Mouse (Mus musculus) kidney, postnatal 14 days (tissue): ENCODE measurements around the gene Fam199x.

Experiments used
- DNase-seq: peaks from one replicate; pipeline ENCODE4 v3.0.0; 2022; ENCODE audit warnings: mixed read lengths

Fam199x gene

GRCm38 (mm10) chrX:137049425-137050225 lies at the start of gene Fam199x:
Fam199x (plus strand) TSS chrX:137049594.
- DNase-seq = peak; percentile 86

DNA sequence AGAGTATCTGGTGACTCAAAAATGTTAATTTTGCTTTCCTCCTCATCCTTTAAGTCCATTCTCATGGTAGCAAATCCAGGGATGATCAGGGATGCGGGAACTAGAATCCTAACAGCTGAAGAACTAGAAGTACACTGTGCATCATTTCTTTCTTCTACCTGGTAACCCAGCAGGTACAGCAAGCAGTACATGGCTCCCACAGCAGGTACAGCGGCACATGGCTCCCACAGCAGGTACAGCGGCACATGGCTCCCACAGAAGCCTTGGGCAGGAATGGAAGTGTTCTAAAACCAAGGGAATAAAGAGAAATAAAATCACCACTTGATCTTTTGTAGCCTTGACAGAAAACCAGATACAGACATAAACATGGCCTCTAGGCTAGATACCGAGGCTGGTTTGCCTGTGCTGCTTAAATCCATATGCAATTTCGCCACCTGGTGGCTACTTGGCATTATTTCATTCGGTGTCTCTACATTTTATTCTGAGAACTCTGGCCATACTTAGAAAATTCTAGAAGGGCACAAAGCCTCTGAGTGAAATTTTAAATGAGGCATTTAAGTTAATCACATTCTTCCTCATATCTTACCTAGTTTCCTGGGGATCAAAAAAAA lies 34.2 kb upstream of the Fam199x start:
- peak; percentile 59 for DNase-seq

DNA sequence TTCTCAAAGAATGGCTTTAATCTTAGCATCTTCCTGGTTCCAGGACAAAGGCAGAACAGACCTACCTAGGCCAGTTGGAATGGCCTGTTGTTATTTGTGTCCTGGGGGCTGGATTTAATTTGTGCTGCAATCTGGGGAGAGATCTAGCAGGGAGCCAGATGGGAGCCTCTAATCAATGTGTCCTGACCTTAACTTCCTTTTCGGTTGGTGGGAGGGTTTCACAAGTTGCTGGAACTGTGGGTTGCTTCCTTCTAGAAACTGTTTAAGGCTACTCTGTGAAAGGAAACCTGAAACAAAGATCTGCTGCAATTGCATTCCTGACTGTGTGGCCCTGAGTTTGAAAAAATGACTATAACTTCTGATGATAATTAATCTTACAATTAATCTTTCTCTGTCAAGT lies 31.7 kb upstream of the Fam199x start:
- no peak for DNase-seq

DNA sequence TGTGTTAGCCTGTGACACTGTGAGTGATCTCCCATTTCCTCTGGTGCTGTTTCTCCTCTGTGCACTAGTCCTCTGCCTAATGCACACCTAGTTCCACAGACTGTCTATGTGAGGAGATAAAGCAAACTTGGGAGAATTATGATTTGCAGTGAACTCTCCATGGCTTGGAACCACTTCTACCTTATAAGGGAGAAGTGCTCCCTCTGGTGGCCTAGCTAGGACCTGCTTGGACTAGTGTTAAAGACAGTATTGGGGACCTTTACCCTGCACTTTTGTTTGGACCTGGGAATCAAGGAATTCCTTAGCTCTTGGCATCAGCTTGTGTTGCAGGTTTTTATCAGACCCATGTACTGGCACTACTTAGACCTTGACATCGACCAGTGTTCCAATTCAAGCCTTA lies 30.1 kb upstream of the Fam199x start:
- peak; percentile 61 for DNase-seq

DNA sequence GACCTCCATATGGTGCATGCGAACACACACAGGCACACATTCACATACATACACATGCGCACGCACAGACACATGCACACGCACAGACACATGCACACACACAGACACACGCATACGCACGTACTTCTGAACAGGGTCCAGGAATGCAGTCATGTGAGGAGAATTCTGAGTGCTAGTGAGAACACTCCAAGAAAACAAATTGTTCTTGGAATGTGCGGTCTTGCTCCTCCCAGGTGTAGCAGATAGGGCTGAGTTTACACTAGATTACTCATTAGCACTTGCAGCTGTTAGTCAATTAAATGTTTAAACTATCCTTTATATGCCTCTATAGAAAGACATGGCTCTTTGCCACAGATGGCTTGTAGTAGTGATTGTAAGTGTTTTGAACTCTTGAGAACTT lies 18.5 kb upstream of the Fam199x start:
- peak; percentile 6 for DNase-seq

DNA sequence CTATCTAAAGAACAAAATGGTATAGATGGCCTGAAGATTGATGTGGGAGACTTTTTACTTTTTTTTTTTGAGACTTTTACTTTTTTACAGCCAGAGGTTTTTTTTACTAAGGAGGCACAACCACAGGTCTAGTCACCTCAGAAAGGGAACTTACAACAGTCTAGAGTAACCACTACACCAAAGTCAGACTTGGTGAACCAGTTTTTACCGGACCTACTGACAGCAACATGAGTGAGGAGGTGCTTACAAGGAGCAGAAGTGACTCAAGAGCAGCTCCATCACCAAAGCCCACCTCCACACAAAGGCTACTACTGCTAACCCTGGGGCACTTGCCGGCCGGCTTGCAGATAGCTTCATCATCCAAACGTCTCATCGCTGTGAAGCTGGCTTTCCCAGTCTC lies 17.7 kb upstream of the Fam199x start:
- no peak for DNase-seq

- DNase-seq = no peak
These were observed 15.1 kb upstream of the Fam199x start for GRCm38 (mm10) chrX:137034322-137034721.

DNA sequence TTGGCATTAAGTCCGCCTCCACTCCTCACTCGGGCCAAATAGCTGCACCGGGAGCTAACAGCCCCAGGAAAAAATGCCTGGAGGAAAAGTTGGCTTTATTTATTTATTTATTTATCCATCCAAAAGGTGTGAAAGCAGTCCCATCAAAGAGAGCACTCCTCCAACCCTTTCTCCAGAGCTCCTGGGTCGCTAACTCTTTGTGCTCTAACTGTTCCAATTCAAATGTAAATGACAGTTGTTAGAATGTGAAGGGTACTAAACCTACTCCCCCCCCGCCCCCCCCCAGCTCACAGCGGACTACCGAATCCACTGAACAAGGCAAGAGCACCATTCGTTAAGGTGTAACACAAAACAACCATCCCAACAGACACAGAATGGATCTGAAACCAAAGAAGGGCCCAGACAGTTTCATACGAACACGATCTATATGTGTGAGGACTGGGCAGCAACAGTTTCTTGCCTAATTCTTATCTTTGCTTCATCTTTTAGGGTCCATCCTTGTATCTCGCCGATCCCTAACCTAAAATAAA lies 11.9 kb upstream of the Fam199x start:
- no peak for DNase-seq

DNA sequence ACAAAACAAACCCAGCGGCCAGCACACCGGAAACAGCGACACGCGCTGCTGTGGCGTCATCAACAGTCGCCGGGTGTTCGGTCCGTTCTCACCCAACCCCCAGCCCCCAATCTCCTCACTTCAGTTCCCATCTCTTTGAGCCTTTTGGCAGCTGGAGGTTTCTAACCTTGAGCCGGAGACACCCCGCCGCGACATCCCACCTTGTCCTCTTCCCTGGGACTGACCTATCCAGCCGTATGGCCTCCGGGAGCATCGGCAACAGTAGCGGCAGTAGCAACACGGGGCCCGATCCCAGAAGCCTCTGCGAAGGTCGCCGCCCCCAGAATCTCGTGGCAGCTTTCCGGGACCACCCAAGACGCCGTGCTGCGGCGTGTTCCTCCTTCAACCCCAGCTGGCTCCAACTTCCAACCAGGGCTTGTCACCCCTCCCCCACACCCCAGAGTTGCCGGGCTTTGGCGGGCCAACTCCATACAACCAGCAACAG lies 11.4 kb upstream of the Fam199x start, which contains the start of gene Slc25a53:
TSS of gene Slc25a53 (minus strand) at position 303 of the 484 bp plus-strand sequence.
- peak; percentile 90 for DNase-seq

DNA sequence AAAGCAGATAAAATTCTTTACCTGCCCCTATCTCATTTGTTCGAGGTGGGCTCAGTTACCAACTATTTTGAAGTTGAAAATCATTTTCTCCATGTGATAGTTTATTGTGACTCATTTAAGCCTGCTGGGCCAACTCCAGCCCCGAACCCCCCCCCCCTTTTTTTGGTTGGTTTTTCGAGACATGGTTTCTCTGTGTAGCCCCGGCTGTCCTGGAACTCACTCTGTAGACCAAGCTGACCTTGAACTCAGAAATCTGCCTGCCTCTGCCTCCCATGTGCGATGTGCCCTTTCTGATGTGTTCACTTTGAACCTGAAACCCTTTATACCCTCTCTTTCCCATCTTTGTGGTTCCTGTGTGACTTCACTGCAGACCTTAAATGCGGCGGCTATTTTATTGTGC lies 10.9 kb upstream of the Fam199x start:
- no peak for DNase-seq

GRCm38 (mm10) chrX:137049060-137049424 lies 352 bp upstream of the Fam199x start:
- no peak for DNase-seq

GRCm38 (mm10) chrX:137063202-137063601 lies 13.8 kb downstream of the Fam199x start:
- no peak for DNase-seq

- no peak for DNase-seq
These were observed 55.1 kb downstream of the Fam199x start for GRCm38 (mm10) chrX:137104531-137104930.

DNA sequence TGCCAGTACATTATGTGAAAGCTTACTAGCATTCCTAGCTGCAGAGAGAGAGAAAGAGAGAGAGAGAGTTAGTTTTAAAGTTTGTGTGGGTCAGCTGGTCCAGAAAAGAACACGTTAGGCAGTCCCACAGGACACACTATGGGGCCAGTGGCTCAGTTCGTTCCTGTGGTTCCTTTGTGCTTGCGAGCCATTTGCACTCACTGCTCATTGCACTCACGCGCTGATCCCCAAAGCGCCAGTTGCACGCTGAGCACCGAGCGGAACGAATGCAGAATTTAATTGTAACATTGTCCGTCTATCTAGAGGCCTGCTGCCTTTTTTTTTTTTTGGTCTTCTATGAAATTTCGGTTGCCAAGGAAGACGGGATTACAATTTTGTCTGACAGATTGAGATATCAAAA lies 57.1 kb downstream of the Fam199x start:
- DNase-seq = no peak

DNA sequence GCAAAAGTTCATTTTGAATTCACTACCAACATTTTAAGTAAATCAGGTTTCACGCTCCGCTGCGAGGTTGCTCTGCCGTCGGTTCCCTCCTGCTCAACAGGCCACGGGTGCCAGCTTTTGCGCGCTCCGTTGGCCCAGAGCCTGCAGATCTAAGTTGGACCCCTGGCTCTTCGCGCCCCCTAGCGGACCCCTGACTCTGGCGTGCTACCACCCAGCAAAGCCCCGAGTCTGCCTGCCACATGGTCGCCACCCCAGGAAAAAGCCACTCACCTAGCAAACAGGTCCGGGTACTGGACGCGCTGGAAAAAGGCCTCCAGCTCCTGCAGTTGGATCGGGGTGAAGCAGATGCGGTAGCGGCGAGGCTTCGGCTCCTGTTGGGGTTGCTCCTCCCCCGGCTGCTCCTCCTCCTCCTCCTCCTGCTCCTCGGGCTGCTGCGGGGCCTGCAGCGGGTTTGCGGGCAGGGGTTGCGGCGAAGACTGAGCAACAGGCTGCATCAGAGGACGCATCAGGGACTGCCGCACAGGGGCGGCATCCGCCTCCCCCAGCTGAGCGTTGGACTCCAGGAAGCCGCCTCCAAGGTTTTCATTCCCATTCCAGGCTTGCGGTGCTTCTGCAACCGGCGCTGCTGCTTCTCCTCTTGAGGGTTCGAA lies 68.8 kb downstream of the Fam199x start:
- DNase-seq = peak; percentile 48

GRCm38 (mm10) chrX:137119675-137120423 lies 70.5 kb downstream of the Fam199x start:
- no peak for DNase-seq

- no peak for DNase-seq
These were observed 72.3 kb downstream of the Fam199x start, which contains the start of gene Esx1 for GRCm38 (mm10) chrX:137121718-137122117. Esx1 (minus strand) TSS chrX:137122083.

DNA sequence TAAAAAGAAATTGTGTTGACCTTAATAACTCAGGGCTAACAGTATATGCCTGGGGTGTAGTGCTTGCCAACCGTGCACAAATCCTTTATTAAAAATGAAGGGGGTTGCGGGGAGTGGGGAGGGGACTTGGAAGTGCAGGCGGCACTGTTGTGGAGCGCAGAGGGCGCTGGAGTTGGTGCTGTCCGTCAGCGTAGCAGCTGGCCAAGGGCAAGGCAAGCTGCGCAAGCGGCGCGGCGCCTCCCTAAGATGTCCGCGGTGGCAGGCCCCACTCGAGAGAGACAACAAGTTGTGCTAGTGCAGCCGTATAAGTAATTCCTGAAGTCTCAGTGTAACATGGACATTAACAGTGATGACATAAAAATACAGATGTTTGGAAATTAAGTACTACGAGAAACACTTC lies 78.1 kb downstream of the Fam199x start:
- no peak for DNase-seq
